Mouse (Mus musculus) gastrocnemius, postnatal 14 days (tissue): Measurements from ENCODE around the gene Actrt2. TPM values are rescaled to one million over a fixed set of nuclear protein-coding genes. Genes with fewer than 3 reads are reported as not detected.

Experiments
- DNase-seq: peaks from one replicate; pipeline ENCODE4 v3.0.0; 2021; ENCODE audit warnings: mixed read lengths
- intact Hi-C: fragments of 180-260 bp; cut with DNase I; formaldehyde crosslinking; loops from one replicate; pipeline ENCODE4 v1.15.1; 2025; ENCODE audit warnings: low total_unique reads
- long read RNA-seq, 2 experiments: library from polyadenylated mRNA; stranded (forward); transcript quantifications; one replicate each; pipeline ENCODE4 v2.0.0; 2021
- total RNA-seq, 2 experiments: library from RNA; stranded (reverse); gene quantifications; 2 replicates each; pipeline ENCODE4 v1.2.3; 2021

Gene Actrt2
- not detected for total RNA-seq
- long read RNA-seq, experiment 1: 0 reads
- long read RNA-seq, experiment 2: 0 reads

DNA sequence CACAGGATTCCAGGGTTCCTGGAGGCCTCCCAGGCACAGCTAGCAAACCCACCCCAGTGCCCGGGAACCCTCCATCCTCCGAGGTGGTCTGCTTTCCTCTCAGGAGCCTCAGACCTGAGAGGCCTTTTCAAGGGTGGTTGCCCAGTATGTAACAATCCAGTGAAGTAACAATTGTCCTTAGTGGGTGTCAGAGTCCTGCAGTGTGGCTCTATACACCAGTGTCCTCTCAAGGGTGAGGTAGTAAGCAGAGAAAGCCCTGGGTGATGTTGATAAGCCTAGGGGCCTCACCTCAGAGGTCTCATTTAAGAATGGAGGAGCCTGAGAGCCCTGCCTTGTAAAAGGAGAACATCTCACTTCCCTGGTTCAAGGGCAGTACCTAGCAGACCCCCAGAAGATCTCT, at the start of gene Actrt2:
Actrt2 (minus strand) TSS at position 101 of the 400 bp plus-strand sequence.
- intact Hi-C loops: no loop called here

GRCm38 (mm10) chr4:154709391-154710107, 41.9 kb upstream of the Actrt2 start:
- DNase-seq: no peak
- intact Hi-C loops: no loop called here

More for the DNA sequence above, at the start of gene Actrt2:
- no peak for DNase-seq

DNA sequence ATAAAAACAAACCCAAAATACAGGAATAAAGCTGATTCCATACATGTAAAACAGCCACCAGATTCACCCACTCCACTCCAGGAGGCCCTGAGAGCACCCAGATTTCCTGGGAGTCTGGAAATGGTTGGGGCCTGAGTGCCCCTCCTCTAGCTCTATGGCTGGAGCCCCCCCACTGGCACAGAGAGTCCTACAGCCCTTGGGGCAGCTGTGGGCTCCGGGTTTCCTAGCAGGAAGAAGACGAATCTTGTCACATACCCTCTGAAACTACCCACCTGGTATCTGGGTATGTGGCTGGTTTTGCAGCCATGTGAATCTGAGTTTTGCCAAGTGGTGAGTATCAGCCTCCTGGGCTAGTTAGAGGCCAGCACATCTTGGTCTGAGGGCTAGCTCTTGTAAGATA, 41.1 kb upstream of the Actrt2 start:
- intact Hi-C loops: no loop called here
- DNase-seq: no peak

- DNase-seq: no peak
- intact Hi-C loops: no loop called here
Measured at GRCm38 (mm10) chr4:154708223-154708622, 40.6 kb upstream of the Actrt2 start.

- intact Hi-C loops: no loop called here
- DNase-seq: peak; percentile 34
Measured at GRCm38 (mm10) chr4:154707521-154707920, 39.9 kb upstream of the Actrt2 start.

DNA sequence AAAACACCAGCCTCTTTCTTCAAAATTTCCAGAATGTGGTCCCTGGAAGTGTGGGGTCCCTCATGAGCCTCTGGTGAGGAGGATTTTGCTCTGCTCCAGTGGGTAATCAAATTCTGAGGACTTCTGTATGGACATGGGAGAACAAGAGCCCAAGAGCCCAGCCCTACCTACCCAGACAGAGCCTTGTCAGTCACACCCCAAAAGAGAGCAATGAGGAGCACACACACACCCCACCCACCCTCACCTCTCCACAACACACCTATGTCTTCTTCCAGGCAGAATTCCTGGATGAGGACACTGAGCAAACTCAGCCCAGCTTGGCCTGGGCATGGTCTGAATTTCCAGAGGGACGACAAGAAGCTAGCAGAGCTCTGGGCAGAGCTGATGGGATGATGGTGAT, 38.8 kb upstream of the Actrt2 start:
- DNase-seq: no peak
- intact Hi-C loops: no loop called here

- intact Hi-C loops: no loop called here
- peak; percentile 53 for DNase-seq
Measured at GRCm38 (mm10) chr4:154705681-154706080, 38.0 kb upstream of the Actrt2 start.

- intact Hi-C loops: no loop called here
- no peak for DNase-seq
Measured at GRCm38 (mm10) chr4:154705056-154705455, 37.4 kb upstream of the Actrt2 start.

DNA sequence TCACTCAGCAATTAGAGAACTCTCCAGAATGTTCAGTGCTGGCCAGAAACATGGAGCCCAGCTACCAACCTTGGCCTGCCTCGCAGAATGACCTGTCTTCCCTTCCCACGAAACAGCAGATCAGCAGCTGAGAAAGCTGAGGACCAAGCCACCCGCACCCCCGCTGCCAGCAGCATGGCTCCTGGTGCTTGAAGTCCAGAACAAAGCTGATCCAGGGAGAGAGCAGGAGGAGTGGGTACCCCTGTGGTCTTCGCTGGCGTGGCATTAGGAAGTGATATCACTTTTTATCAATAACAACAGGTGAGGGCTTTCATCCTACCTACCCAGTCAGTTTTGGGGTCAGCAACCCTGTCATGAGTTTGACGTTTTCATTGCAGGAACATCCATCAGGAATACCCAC, 36.9 kb upstream of the Actrt2 start:
- intact Hi-C loops: no loop called here

DNA sequence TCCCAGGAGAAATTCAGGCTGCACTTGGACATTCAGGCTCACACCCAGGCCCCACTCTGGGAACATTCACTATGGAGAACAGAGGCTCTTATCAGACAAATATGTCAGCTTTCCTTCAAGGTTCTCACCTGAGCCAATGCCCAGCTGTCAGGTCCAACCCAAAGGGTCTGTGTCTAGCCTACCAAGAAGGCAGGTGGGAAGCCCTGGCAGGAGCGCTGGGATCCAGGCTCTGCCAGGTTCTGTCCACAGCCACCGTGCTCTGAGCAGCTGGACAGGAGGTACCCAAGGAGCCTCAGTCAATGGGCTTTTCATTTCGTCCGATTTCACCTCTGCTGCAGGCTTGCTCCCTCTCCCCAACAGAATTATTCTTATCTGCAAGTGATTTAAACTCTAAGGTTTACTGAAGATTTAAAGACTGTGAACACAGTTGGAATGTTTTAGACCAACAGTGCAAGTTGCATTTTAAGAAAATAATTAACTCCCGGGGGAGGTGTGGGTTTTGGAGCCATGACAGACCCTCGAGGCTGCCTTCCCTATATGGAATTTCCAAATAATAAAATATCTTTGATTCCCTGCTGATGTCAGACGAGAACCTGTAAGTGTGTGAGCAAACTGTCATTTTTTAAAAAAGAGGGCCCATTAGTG, 35.9 kb upstream of the Actrt2 start:
- intact Hi-C loops: no loop called here
- no peak for DNase-seq

More for the DNA sequence above, 36.9 kb upstream of the Actrt2 start:
- no peak for DNase-seq

- intact Hi-C loops: no loop called here
- DNase-seq: no peak
Measured at GRCm38 (mm10) chr4:154702931-154703330, 35.3 kb upstream of the Actrt2 start.

- intact Hi-C loops: no loop called here
- no peak for DNase-seq
Measured at GRCm38 (mm10) chr4:154702186-154702585, 34.5 kb upstream of the Actrt2 start.

GRCm38 (mm10) chr4:154700921-154701412, 33.3 kb upstream of the Actrt2 start:
- DNase-seq: no peak
- intact Hi-C loops: no loop called here

- intact Hi-C loops: no loop called here
- no peak for DNase-seq
Measured at GRCm38 (mm10) chr4:154700436-154700835, 32.8 kb upstream of the Actrt2 start.

DNA sequence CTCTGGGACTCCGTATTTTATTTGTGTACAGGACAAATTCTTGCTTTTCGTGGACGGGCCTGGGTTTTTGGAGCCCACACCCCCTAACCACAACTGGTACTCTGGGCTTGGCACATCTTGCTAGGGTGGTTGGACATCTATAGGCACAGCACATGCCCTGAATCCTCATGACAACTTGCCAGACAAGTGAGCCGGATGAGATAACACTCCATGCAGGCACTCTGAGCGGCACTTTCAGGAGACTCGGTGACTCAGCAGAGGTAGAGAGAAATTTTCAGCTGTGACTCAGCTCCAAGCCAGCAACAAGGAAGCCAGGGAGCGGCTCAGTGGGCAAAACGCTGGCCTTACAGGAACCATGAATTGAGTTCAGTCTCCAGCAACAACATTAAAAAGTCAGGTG, 31.6 kb upstream of the Actrt2 start:
- intact Hi-C loops: no loop called here
- DNase-seq: no peak

DNA sequence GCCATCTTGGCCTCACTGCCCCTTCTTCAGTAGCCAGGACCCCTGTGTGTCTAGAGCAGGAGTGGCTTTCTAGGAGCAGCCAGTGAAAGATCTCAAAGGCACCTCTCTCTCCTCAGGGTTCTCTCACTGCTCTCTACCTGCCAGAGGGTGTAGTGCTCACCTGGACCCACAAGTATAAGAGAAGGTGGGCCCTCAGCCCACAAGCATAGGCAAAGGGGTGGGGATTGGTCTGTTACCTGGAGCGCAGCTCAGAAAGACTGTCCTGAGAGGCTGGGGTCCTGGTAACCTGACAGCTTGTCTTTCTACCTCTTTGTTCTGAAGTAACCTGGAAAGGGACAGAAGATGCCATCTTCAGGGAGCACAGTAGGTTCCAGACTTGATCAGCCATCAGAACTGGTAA, 31.0 kb upstream of the Actrt2 start:
- no peak for DNase-seq
- intact Hi-C loops: no loop called here

- no peak for DNase-seq
- intact Hi-C loops: no loop called here
Measured at GRCm38 (mm10) chr4:154698021-154698590, 30.4 kb upstream of the Actrt2 start.

DNA sequence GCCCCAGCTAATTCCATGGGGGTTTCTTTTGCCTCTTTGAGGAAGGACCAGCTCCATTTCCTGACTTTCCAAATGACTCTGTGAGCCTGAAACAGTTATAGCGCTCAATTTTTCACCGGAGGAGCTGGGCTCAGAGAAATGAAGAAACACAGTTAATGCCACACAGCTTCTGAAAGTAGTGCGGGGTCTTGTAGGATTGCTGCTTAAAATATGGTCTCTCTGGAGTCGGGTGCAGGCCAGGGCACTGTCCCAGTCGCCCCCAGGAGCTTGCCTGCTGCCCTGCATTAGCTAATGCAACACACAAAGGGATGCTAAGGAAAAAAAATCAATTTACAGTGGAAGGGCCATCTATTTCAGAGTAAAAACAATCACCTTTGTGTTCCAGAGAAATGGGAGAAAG, 29.8 kb upstream of the Actrt2 start:
- no peak for DNase-seq
- intact Hi-C loops: no loop called here

- intact Hi-C loops: no loop called here
Measured at GRCm38 (mm10) chr4:154696552-154696951, 28.9 kb upstream of the Actrt2 start.

DNA sequence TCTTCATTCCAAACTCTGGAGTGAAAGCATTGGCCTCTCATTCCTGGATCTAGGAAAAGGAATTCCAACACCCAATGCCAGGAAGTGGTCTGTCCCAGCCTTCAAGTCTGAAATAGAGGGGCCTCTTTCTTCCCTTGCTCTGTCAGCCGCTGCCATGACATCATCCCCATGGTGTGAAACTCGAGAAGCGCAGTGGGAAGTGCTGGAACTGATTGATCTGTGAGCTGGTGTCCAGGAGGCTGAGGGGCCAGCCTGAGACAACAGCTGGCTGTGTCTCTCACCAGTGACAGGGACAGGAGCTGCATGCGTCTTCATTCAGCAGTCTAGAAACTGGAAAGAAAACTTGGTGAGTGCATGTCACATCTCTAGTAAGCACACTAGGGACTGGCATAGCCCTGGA, 28.5 kb upstream of the Actrt2 start:
- intact Hi-C loops: no loop called here
- no peak for DNase-seq

More at GRCm38 (mm10) chr4:154696552-154696951, 28.9 kb upstream of the Actrt2 start:
- DNase-seq: no peak

DNA sequence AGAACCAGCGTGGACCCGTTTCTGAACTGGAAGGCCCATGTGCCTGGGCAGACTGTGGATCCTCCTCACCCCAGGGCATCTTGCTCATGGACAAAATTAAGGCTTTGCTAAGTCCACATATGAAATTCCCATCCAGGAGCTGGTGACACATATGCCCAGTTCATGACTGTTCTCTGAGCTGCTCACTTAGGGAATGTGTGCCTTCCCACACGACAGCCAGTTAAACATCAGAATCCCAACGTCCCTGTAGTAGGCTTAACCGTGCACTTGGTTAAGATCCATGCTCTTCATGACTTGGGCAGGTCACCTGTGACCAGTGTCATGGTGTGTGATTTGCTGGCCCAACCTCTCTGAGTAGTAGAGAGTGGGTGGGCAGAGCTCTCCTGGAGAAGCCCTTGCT, 26.7 kb upstream of the Actrt2 start:
- DNase-seq: no peak
- intact Hi-C loops: no loop called here
